Mouse (Mus musculus): ENCODE measurements around the gene Sbf2. TPM values are rescaled to one million over a fixed set of nuclear protein-coding genes. Genes with fewer than 3 reads are reported as not detected.

Gene Sbf2
- polyA plus RNA-seq, 1 experiment from 2014 or later: 48.9 TPM

- H3K4me2 ChIP-seq (replicated peaks; ENCODE audit: low read depth, low read length): no peak overlapping the region
- H3K9me3 ChIP-seq (ENCODE audit: control insufficient read depth, low read length): no peaks in the 10 kb centered on the region
- no peaks in the 10 kb centered on the region for H3K27me3 ChIP-seq (ENCODE audit: control insufficient read depth, insufficient read depth, low read length)
- H3K36me3 ChIP-seq (ENCODE audit: control insufficient read depth, insufficient read depth, low read length): 0 out of 2 replicates have a peak, but pooled peaks cover under 1% of the 10 kb centered on the region
- H3K4me1 ChIP-seq (replicated peaks; ENCODE audit: control insufficient read depth, insufficient read depth, low read length): no peaks in the 10 kb centered on the region
- ATAC-seq (ENCODE audit: low FRiP score): no peak
- H3K9ac ChIP-seq (ENCODE audit: low read depth, low read length): no peak overlapping the region
- H3K27ac ChIP-seq (ENCODE audit: low read depth, low read length): no peak overlapping the region
- no peak for DNase-seq (ENCODE audit: low spot score)
- no peak overlapping the region for H3K4me3 ChIP-seq (ENCODE audit: low read depth, low read length)
- WGBS: 69% methylated on average over 5 of the region's 5 CpGs
Observed at GRCm38 (mm10) chr7:110306281-110306680, 308.4 kb downstream of the Sbf2 start.

- WGBS: 92% methylated on average over 4 of the region's 4 CpGs
- Histone ChIP-seq H3K27me3 (ENCODE audit: control insufficient read depth, insufficient read depth, low read length) (no peaks in the 10 kb centered on the region), H3K4me2 (replicated peaks; ENCODE audit: low read depth, low read length) (no peak overlapping the region), H3K27ac (ENCODE audit: low read depth, low read length) (no peak overlapping the region), H3K36me3 (ENCODE audit: control insufficient read depth, insufficient read depth, low read length) (no peaks in the 10 kb centered on the region), H3K4me3 (ENCODE audit: low read depth, low read length) (no peak overlapping the region), H3K9me3 (ENCODE audit: control insufficient read depth, low read length) (no peaks in the 10 kb centered on the region), H3K9ac (ENCODE audit: low read depth, low read length) (no peak overlapping the region), H3K4me1 (replicated peaks; ENCODE audit: control insufficient read depth, insufficient read depth, low read length) (no peaks in the 10 kb centered on the region)
- ATAC-seq (ENCODE audit: low FRiP score) (no peak), DNase-seq (ENCODE audit: low spot score) (no peak)
Observed at GRCm38 (mm10) chr7:110305486-110305885, 309.2 kb downstream of the Sbf2 start.

GRCm38 (mm10) chr7:110302886-110303285 lies 311.8 kb downstream of the Sbf2 start:
- 83% methylated on average over 6 of the region's 6 CpGs for WGBS
- Histone ChIP-seq H3K9me3 (ENCODE audit: control insufficient read depth, low read length) (no peaks in the 10 kb centered on the region), H3K4me1 (replicated peaks; ENCODE audit: control insufficient read depth, insufficient read depth, low read length) (no peaks in the 10 kb centered on the region), H3K36me3 (ENCODE audit: control insufficient read depth, insufficient read depth, low read length) (no peaks in the 10 kb centered on the region), H3K27me3 (ENCODE audit: control insufficient read depth, insufficient read depth, low read length) (no peaks in the 10 kb centered on the region), H3K4me2 (replicated peaks; ENCODE audit: low read depth, low read length) (no peak overlapping the region), H3K9ac (ENCODE audit: low read depth, low read length) (no peak overlapping the region), H3K27ac (ENCODE audit: low read depth, low read length) (no peak overlapping the region), H3K4me3 (ENCODE audit: low read depth, low read length) (no peak overlapping the region)
- ATAC-seq (ENCODE audit: low FRiP score): no peak
- DNase-seq (ENCODE audit: low spot score): no peak

GRCm38 (mm10) chr7:110298739-110299410 lies 315.8 kb downstream of the Sbf2 start:
- no peak overlapping the region for H3K9ac ChIP-seq (ENCODE audit: low read depth, low read length)
- ATAC-seq (ENCODE audit: low FRiP score) (no peak), DNase-seq (ENCODE audit: low spot score) (no peak)
- no peaks in the 10 kb centered on the region for H3K9me3 ChIP-seq (ENCODE audit: control insufficient read depth, low read length)
- H3K36me3 ChIP-seq (ENCODE audit: control insufficient read depth, insufficient read depth, low read length): no peaks in the 10 kb centered on the region
- H3K4me2 ChIP-seq (replicated peaks; ENCODE audit: low read depth, low read length): no peak overlapping the region
- 0 out of 2 replicates have a peak, but pooled peaks cover 3% of the 10 kb centered on the region for H3K4me1 ChIP-seq (replicated peaks; ENCODE audit: control insufficient read depth, insufficient read depth, low read length)
- WGBS: 89% methylated on average over 17 of the region's 17 CpGs
- H3K27ac ChIP-seq (ENCODE audit: low read depth, low read length): no peak overlapping the region
- no peaks in the 10 kb centered on the region for H3K27me3 ChIP-seq (ENCODE audit: control insufficient read depth, insufficient read depth, low read length)
- no peak overlapping the region for H3K4me3 ChIP-seq (ENCODE audit: low read depth, low read length)

- DNase-seq (ENCODE audit: low spot score) (no peak), ATAC-seq (ENCODE audit: low FRiP score) (no peak)
- Histone ChIP-seq H3K36me3 (ENCODE audit: control insufficient read depth, insufficient read depth, low read length) (no peaks in the 10 kb centered on the region), H3K4me1 (replicated peaks; ENCODE audit: control insufficient read depth, insufficient read depth, low read length) (0 out of 2 replicates have a peak, but pooled peaks cover 3% of the 10 kb centered on the region), H3K4me2 (replicated peaks; ENCODE audit: low read depth, low read length) (no peak overlapping the region), H3K9me3 (ENCODE audit: control insufficient read depth, low read length) (no peaks in the 10 kb centered on the region), H3K27ac (ENCODE audit: low read depth, low read length) (no peak overlapping the region), H3K27me3 (ENCODE audit: control insufficient read depth, insufficient read depth, low read length) (no peaks in the 10 kb centered on the region), H3K9ac (ENCODE audit: low read depth, low read length) (no peak overlapping the region), H3K4me3 (ENCODE audit: low read depth, low read length) (no peak overlapping the region)
- 74% methylated on average over 7 of the region's 7 CpGs for WGBS
Observed at GRCm38 (mm10) chr7:110298090-110298489, 316.6 kb downstream of the Sbf2 start.

GRCm38 (mm10) chr7:110297611-110298010 lies 317.1 kb downstream of the Sbf2 start:
- Histone ChIP-seq H3K27me3 (ENCODE audit: control insufficient read depth, insufficient read depth, low read length) (no peaks in the 10 kb centered on the region), H3K36me3 (ENCODE audit: control insufficient read depth, insufficient read depth, low read length) (no peaks in the 10 kb centered on the region), H3K9me3 (ENCODE audit: control insufficient read depth, low read length) (no peaks in the 10 kb centered on the region), H3K4me3 (ENCODE audit: low read depth, low read length) (no peak overlapping the region), H3K27ac (ENCODE audit: low read depth, low read length) (peak overlapping the region; percentile 39), H3K4me2 (replicated peaks; ENCODE audit: low read depth, low read length) (no peak overlapping the region), H3K9ac (ENCODE audit: low read depth, low read length) (no peak overlapping the region), H3K4me1 (replicated peaks; ENCODE audit: control insufficient read depth, insufficient read depth, low read length) (0 out of 2 replicates have a peak, but pooled peaks cover 3% of the 10 kb centered on the region)
- DNase-seq (ENCODE audit: low spot score): no peak
- 53% methylated on average over 4 of the region's 4 CpGs for WGBS
- ATAC-seq (ENCODE audit: low FRiP score): no peak

- Histone ChIP-seq H3K4me1 (replicated peaks; ENCODE audit: control insufficient read depth, insufficient read depth, low read length) (0 out of 2 replicates have a peak, but pooled peaks cover 3% of the 10 kb centered on the region), H3K9ac (ENCODE audit: low read depth, low read length) (no peak overlapping the region), H3K36me3 (ENCODE audit: control insufficient read depth, insufficient read depth, low read length) (no peaks in the 10 kb centered on the region), H3K9me3 (ENCODE audit: control insufficient read depth, low read length) (no peaks in the 10 kb centered on the region), H3K4me2 (replicated peaks; ENCODE audit: low read depth, low read length) (no peak overlapping the region), H3K27me3 (ENCODE audit: control insufficient read depth, insufficient read depth, low read length) (no peaks in the 10 kb centered on the region), H3K27ac (ENCODE audit: low read depth, low read length) (peak overlapping the region; percentile 39), H3K4me3 (ENCODE audit: low read depth, low read length) (no peak overlapping the region)
- 35% methylated on average over 17 of the region's 17 CpGs for WGBS
- ATAC-seq (ENCODE audit: low FRiP score): peak; percentile 65
- peak; percentile 58 for DNase-seq (ENCODE audit: low spot score)
Observed at GRCm38 (mm10) chr7:110296889-110297603, 317.7 kb downstream of the Sbf2 start.

GRCm38 (mm10) chr7:110289647-110290046 lies 325.1 kb downstream of the Sbf2 start:
- H3K4me2 ChIP-seq (replicated peaks; ENCODE audit: low read depth, low read length): no peak overlapping the region
- H3K27me3 ChIP-seq (ENCODE audit: control insufficient read depth, insufficient read depth, low read length): no peaks in the 10 kb centered on the region
- H3K9me3 ChIP-seq (ENCODE audit: control insufficient read depth, low read length): no peaks in the 10 kb centered on the region
- no peak overlapping the region for H3K4me3 ChIP-seq (ENCODE audit: low read depth, low read length)
- H3K9ac ChIP-seq (ENCODE audit: low read depth, low read length): no peak overlapping the region
- WGBS: 75% methylated on average over 4 of the region's 4 CpGs
- DNase-seq (ENCODE audit: low spot score) (no peak), ATAC-seq (ENCODE audit: low FRiP score) (no peak)
- H3K27ac ChIP-seq (ENCODE audit: low read depth, low read length): no peak overlapping the region
- no peaks in the 10 kb centered on the region for H3K36me3 ChIP-seq (ENCODE audit: control insufficient read depth, insufficient read depth, low read length)
- H3K4me1 ChIP-seq (replicated peaks; ENCODE audit: control insufficient read depth, insufficient read depth, low read length): 0 out of 2 replicates have a peak, but pooled peaks cover 2% of the 10 kb centered on the region

Data from hindbrain, embryonic 11.5 days (tissue).